Mouse (Mus musculus) lung, adult 2 months (tissue): ENCODE data around the gene Klrc2.
"Not testable (repeated sequence)": the region's sequence is repeated elsewhere in the genome, so short reads cannot be mapped to it uniquely, and the experiment has no call there.

ENCODE experiments used
- CTCF ChIP-seq: fragments of 200-500 bp; IDR thresholded peaks from 2 replicates; pipeline ENCODE4 v1.5.1; 2011; ENCODE audit warnings: mild to moderate bottlenecking, low read length, control low read depth; ENCODE audit not compliant: insufficient read depth
- POLR2A ChIP-seq: fragments of 200-500 bp; IDR thresholded peaks from 2 replicates; pipeline ENCODE4 v1.6.1; 2011; ENCODE audit warnings: low read depth, mild to moderate bottlenecking, control low read depth, low read length, borderline replicate concordance; ENCODE audit errors: extremely low read depth

GRCm38 (mm10) chr6:129661301-129661700 lies 812 bp upstream of the Klrc2 start:
- not testable (repeated sequence) for TF ChIP-seq POLR2A, CTCF
